Mouse (Mus musculus) bone marrow, adult 2 months (tissue): ENCODE results near the gene Gba2. TPM values are rescaled to one million over a fixed set of nuclear protein-coding genes. Genes with fewer than 3 reads are reported as not detected.
A peak's percentile ranks its signal among the peaks of the same experiment; 100 is the strongest.

Experiments
- H3K27ac ChIP-seq: fragments of 200-500 bp; 2 replicates; pipeline ENCODE4 v1.5.1; 2012; ENCODE audit warnings: low read depth, mild to moderate bottlenecking, control low read depth, inconsistent platforms, low read length; ENCODE audit not compliant: control insufficient read depth, poor library complexity, insufficient read depth
- H3K4me1 ChIP-seq: fragments of 200-500 bp; 2 replicates; pipeline ENCODE4 v1.6.1; 2011; ENCODE audit warnings: low read length; ENCODE audit not compliant: control insufficient read depth, insufficient read depth
- H3K4me3 ChIP-seq: fragments of 200-500 bp; replicated peaks from 2 replicates; pipeline ENCODE3; 2011; ENCODE audit warnings: mild to moderate bottlenecking, low read depth, low read length, control low read depth; ENCODE audit not compliant: control insufficient read depth
- CTCF ChIP-seq: fragments of 200-500 bp; IDR thresholded peaks from 2 replicates; pipeline ENCODE4 v1.5.1; 2011; ENCODE audit warnings: low read length, control low read depth; ENCODE audit not compliant: control insufficient read depth, insufficient read depth
- POLR2A ChIP-seq: fragments of 200-500 bp; IDR thresholded peaks from 2 replicates; pipeline ENCODE4 v1.6.1; 2011; ENCODE audit warnings: low read depth, mild to moderate bottlenecking, control low read depth, low read length, borderline replicate concordance; ENCODE audit not compliant: control insufficient read depth
- WGBS: fragments of 180-500 bp; shearing (Covaris S2); methylation state at CpG from one replicate; pipeline ENCODE4 v1.1.7; 2018; 5-methylcytosine and 5-hydroxymethylcytosine counted together
- polyA plus RNA-seq: library from polyadenylated mRNA; stranded (reverse); fragments of >200 nt; gene quantifications from 2 replicates; pipeline ENCODE4 v1.2.4, GENCODE M21; 2011; ENCODE audit warnings: low replicate concordance; ENCODE audit not compliant: missing spikeins, insufficient read depth, insufficient read length

The Gba2 gene
- polyA plus RNA-seq, 1 experiment: 29.8 TPM

- Histone ChIP-seq H3K4me3 (peak within 1 kb of the TSS; percentile 97), H3K4me1 (peaks cover 13% of the 10 kb centered on the region), H3K27ac (peak within 1 kb of the TSS; percentile 99)
- under 1% methylated on average over 62 of the region's 62 CpGs for WGBS
- TF ChIP-seq CTCF: no peak
- no peak; the same call in 1 of the 2 replicates for TF ChIP-seq POLR2A
These were observed 16.5 kb downstream of the Gba2 start, which contains the start of the genes Creb3 and Tln1 for GRCm38 (mm10) chr4:43561997-43562768. Gene Creb3, plus strand, starts transcription at chr4:43562332. Gene Tln1, minus strand, starts transcription at chr4:43562691.

GRCm38 (mm10) chr4:43561436-43561996 lies 17.2 kb downstream of the Gba2 start:
- H3K4me1 ChIP-seq: peaks cover 13% of the 10 kb centered on the region
- peak overlapping the region; percentile 99 for H3K27ac ChIP-seq
- TF ChIP-seq CTCF (no peak), POLR2A (no peak)
- WGBS: under 1% methylated on average over 16 of the region's 16 CpGs
- H3K4me3 ChIP-seq: peak overlapping the region; percentile 97

DNA sequence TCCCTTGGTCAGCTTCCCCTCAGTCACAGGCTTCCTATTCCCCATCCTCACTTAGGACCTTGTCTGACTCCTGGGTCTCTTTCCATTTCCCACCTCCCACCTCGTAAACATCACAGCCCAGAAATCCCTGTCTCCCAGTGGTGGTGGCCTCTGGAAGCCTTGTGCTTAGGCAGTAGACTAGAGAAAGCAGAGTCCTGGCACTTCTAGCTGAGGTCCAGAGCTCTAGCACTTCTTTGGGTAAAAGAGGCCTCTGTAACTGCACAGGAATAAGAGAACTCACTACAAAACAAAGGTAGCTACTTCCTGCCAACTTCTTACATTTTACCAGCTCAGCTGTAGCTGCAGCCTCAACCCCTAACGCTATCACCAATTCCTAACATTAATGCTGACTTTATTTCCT lies 17.7 kb downstream of the Gba2 start:
- peaks cover 13% of the 10 kb centered on the region for H3K4me1 ChIP-seq
- TF ChIP-seq POLR2A: no peak
- no peak for TF ChIP-seq CTCF
- H3K27ac ChIP-seq: peak overlapping the region; percentile 81
- peak overlapping the region; percentile 72 for H3K4me3 ChIP-seq
- WGBS: 1% methylated on average over 2 of the region's 2 CpGs

GRCm38 (mm10) chr4:43560243-43560611 lies 18.4 kb downstream of the Gba2 start:
- peaks cover 13% of the 10 kb centered on the region for H3K4me1 ChIP-seq

GRCm38 (mm10) chr4:43559519-43560242 lies 19.0 kb downstream of the Gba2 start:
- TF ChIP-seq CTCF (no peak), POLR2A (no peak)
- 8% methylated on average over 13 of the region's 13 CpGs for WGBS
- peak overlapping the region; percentile 67 for H3K27ac ChIP-seq
- H3K4me3 ChIP-seq: peak overlapping the region; percentile 89
- H3K4me1 ChIP-seq: peaks cover 13% of the 10 kb centered on the region

More at GRCm38 (mm10) chr4:43560243-43560611, 18.4 kb downstream of the Gba2 start:
- H3K4me3 ChIP-seq: peak overlapping the region; percentile 89
- TF ChIP-seq CTCF (no peak), POLR2A (no peak)
- WGBS: 2% methylated on average over 6 of the region's 6 CpGs
- peak overlapping the region; percentile 67 for H3K27ac ChIP-seq

GRCm38 (mm10) chr4:43558631-43559356 lies 19.9 kb downstream of the Gba2 start:
- WGBS: 3% methylated on average over 13 of the region's 13 CpGs
- H3K27ac ChIP-seq: peak overlapping the region; percentile 50
- TF ChIP-seq CTCF (no peak), POLR2A (no peak; the same call in 1 of the 2 replicates)
- H3K4me3 ChIP-seq: peak overlapping the region; percentile 67
- peaks cover 13% of the 10 kb centered on the region for H3K4me1 ChIP-seq

- no peak for TF ChIP-seq POLR2A
- no peak for TF ChIP-seq CTCF
- Histone ChIP-seq H3K27ac (peak overlapping the region; percentile 8; the same call in 1 of the 2 replicates), H3K4me1 (peaks cover 12% of the 10 kb centered on the region), H3K4me3 (peak overlapping the region; percentile 45)
- 4% methylated on average over 5 of the region's 5 CpGs for WGBS
These were observed 20.5 kb downstream of the Gba2 start for GRCm38 (mm10) chr4:43558028-43558630.

- Histone ChIP-seq H3K27ac (no peak overlapping the region), H3K4me1 (peaks cover 12% of the 10 kb centered on the region), H3K4me3 (no peak overlapping the region)
- WGBS: 52% methylated on average over 7 of the region's 7 CpGs
- no peak for TF ChIP-seq POLR2A
- TF ChIP-seq CTCF: no peak
These were observed 22.7 kb downstream of the Gba2 start for GRCm38 (mm10) chr4:43555926-43556325.
